Mouse (Mus musculus): ENCODE measurements around the gene Mrpl23.

DNA sequence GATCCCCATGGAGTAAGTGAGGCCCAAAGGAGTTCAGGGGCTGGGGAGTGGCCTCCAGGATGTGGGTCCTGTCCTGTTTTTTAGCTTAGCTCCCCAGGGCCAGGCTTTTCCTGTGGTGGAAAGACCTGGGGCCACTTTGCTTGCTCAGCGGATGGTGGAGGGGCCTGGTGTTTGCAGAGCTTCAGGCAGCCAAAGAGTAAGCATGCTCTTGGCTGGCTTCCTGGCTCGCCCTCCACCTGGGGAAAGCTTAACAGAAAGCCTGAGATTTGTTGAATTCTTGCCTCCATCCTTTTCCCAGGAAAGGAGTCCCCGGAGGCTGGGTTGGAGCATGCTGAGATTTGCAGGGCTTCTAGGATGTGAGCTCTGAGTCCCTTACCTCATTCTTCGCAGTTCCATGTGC, 2.6 kb downstream of the Mrpl23 start:
- TF ChIP-seq POLR2A (IDR thresholded peaks at IDR 0.05; ENCODE audit: insufficient read depth, low read length) (no peak), CTCF (IDR thresholded peaks at IDR 0.05; ENCODE audit: low read depth, low read length) (no peak), EP300 (IDR thresholded peaks at IDR 0.05; ENCODE audit: insufficient read depth, low read depth, low read length) (no peak)
